Mouse (Mus musculus) gastrocnemius, adult 18-20 months (tissue): ENCODE data around the gene Flad1. TPM values are rescaled to one million over a fixed set of nuclear protein-coding genes. Genes with fewer than 3 reads are reported as not detected.
"Not testable (repeated sequence)": the region's sequence is repeated elsewhere in the genome, so short reads cannot be mapped to it uniquely, and the experiment has no call there.

Experiments used
- DNase-seq: peaks from one replicate; pipeline ENCODE4 v3.0.0; 2021; ENCODE audit warnings: low spot score
- total RNA-seq, 2 experiments: library from RNA; stranded (reverse); gene quantifications; 2 replicates each; pipeline ENCODE4 v1.2.3; 2021

Flad1 gene
- total RNA-seq, 2 experiments from 2014 or later, result 45.2 to 51.6 TPM

DNA sequence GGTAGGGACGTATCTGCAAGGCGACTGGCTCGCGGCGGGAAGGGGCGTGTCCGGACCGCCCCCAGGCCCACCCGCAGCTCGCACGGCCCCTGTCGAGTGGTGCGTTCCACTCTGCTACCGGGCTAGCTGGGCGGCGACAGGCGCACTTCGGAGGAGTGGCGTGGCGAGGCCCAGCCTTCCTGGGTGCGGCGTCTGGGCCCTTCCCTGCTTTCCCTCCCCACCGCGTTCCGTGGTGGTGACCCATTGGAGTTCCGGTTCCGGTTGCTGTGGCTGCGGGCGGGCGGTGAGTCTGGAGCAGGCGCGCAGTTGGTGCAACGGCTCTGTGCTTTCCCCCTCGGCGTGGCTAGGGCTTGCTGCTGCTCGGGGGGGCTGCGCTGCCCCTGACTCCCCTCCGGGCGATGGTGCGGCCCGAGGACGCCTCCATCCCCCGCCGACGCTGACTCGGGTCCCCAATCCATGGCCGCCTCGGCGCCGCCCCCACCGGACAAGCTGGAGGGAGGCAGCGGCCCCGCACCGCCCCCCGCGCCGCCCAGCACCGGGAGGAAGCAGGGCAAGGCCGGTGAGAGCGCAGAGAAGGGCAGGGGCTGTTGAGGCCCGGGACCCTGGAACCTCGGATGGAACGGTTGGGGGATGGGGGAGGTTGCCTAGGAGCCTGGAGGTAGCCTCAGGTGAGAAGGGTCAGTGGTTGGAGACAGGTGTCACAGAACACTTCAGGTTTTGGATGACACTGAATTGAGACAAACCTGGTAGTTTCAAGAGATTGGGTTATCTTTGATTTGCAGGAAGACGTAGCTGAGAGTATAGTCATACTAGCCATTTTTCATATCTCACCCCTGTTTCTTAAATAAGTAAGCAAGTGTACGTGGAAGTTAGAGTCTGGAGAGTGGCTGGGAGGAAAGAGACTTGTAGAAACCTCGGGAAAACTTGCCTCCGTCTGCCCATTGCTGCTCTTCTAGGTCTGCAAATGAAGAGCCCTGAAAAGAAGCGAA is 18.8 kb upstream of the Flad1 start, which contains the start of gene Pygo2:
Gene Pygo2, plus strand, starts transcription at position 44 of the 989 bp plus-strand sequence.
- DNase-seq, result peak; percentile 95

DNA sequence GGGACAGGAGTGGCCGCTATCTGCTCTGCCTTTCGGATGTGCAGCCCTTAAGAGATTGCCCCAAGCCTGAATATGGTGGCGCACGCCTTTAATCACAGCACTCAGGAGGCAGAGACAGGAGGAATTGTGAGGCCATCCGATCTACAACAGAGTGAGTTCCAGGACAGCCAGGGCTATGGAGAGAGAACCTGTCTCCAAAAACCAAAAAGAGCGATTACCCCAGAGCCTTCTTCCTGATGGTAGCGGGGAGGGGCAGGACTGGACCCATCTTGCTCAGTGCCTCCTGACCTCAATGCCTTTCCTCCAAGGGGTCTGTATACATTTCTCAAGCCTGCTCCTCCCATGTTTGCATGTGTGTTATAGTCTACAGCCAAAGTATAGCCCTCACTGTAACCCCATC is 17.4 kb upstream of the Flad1 start:
- DNase-seq, result not testable (repeated sequence)

DNA sequence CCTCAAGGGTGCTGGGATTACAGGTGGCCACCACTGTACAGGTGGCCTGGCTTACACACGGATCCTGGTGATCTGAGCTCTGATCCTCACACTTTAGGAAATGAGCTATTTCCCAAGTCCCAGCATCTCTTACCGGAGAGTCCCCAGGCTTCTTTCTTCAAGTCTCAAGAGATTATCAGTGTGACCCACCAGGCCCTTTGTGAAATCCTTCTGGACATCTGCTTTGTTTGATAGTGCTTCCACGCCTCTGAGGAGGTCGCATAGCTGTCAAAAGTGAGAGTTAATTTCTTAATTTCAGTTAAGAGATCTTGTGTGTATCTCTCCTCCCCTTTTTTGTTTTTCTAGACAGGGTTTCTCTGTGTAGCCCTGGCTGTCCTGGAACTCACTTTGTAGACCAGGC is 14.2 kb upstream of the Flad1 start:
- DNase-seq, result no peak

DNA sequence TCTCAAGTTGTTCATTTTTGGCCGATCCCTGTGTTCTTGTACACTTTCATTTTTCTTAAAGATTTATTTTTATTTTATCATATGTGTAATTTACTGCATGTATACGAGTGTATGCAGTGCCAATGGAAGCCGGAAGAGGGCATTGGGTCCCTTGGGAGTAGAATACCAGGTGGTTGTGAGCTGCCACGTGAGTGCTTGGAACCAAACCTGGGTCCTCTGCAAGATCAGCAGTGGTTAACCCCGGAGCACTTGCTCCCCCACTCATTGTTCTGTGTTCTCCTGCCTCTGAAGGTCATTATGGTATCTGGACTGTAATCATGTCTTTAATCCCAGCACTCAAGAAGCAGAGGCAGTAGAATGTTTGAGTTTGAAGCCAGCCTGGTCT is 13.5 kb upstream of the Flad1 start:
- no peak for DNase-seq

DNA sequence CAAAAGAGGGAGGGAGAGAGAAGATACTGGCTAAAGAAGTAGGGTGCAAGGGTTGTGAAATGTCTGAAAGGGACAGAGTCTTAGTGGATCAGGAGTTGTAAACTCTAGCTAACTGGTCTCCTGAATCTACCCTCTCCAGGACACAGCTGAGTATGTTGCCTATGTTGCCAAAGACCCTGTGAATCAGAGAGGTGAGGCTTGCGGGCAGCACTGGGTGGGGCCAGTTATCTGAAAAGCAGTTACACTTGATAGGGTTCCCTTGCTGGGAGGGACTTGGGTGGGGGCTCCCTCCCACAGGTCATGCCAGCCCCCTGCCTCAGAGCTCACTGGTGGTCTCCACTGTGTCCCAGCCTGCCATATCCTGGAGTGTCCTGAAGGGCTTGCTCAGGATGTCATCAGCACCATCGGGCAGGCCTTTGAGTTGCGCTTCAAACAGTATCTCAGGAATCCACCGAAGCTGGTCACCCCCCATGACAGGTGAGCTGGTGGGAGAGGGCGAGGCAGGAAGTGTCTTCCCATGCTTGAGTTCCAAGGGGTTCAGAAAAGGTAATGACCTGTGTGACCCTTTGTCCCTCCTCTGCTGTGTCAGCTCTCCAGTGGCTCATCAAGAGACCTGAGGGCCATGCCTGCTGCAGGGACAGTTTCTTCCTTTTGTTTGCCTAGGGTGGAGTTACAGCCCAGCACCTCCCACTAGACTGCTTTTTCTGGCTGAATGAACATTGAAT is 12.9 kb upstream of the Flad1 start:
- DNase-seq, result no peak

DNA sequence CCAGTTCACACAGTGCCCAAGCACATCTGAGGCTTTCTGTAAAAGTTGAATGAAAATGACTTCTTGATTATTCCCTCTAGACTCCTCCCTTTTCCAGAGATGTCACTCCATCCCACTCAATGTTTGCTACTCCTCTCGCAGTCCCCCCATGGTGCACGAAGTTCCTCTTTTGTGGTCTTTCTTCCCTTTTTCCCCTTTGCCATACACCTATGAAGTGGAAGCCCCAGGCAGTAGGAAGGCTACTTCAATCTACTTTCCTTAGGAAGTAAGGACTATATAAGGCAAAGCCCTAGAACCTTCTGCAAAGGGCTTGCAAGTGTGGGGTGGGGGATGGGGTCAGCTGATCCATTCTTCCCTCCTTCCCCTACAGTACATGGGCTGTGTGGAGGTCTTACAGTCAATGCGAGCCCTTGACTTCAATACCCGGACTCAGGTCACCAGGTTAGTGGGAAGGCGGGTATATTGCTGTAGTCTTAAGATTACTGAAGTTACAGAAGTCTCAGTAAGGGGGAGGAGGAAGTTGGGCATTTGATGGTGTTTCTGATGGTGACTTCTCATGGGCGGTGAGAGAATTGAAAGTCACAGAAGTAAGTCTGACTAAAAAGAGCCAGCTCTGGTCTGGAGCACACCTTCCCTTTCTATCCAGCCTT is 11.0 kb upstream of the Flad1 start:
- no peak for DNase-seq

DNA sequence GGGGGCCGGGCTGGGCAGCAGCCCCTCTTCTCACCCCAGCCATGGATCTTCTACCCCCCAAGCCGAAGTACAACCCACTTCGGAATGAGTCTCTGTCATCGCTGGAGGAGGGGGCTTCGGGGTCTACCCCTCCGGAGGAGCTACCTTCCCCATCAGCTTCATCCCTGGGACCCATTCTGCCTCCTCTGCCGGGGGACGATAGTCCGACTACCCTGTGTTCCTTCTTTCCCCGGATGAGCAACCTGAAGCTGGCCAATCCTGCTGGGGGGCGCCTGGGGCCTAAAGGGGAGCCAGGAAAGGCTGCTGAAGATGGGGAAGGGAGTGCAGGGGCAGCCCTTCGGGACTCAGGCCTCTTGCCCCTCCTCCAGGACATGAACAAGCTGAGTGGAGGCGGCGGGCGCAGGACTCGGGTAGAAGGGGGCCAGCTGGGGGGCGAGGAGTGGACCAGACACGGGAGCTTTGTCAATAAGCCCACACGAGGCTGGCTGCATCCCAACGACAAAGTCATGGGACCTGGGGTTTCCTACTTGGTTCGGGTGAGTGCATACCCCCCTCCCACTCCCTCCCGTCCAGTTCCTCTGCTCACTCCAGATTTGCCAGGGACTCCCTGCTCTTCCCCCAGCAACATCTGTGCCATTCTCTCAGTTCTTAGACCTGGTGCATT is 10.3 kb upstream of the Flad1 start:
- DNase-seq, result no peak

DNA sequence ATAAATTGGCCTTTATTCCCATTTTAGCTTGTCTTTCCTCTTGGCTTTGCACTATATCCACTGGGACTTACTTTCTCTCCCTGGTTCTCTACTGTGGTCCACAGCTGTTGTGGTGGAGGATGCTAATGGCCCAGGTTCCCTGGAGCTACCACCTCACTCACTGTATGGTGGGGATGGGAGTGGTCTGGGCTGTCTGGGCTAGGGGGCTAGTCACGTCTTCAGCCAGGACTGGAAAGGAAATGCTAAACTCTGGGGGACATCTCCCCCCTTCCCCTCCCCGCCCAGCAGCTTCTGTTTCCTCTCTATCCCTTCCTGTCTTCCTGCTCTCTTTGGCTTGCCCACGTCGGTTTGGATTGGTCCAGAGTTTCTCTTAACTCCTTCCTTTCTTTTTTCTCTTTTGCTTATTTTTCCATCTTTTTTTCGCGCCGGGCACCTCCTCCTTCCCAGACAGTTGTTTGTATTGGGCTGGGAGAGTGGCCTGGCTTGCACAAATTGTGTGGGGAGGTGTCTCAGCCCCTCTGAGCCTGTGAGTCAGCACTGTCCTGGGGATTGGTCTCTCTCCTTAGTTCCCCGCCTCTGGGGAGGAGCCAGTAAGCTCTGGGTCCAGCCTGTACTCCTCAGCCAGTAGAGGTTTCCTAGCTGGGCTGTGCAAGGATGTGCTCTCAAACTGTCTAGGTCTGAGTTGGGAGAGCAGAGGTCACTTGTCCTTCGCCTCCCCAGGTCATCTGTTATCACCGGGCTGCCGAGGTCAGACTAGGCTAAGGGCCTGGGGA is 9.5 kb upstream of the Flad1 start:
- peak; percentile 88 for DNase-seq

DNA sequence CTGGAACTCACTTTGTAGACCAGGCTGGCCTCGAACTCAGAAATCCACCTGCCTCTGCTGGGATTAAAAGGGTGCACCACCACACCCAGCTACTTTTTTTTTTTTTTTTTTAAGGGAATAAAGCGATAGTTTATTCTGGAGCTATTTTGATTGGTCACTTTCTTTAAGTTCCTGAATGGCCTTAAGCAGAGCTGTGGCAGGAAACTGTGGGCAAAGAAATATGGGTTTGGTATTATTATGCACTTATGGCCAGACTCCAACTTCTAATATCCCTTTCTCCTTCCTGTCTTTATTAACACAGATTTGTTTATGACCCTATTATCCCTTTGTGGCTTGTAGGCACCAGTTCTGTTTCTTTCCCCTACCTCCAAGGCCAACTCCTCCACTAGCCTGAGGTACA is 8.8 kb upstream of the Flad1 start:
- DNase-seq, result no peak

DNA sequence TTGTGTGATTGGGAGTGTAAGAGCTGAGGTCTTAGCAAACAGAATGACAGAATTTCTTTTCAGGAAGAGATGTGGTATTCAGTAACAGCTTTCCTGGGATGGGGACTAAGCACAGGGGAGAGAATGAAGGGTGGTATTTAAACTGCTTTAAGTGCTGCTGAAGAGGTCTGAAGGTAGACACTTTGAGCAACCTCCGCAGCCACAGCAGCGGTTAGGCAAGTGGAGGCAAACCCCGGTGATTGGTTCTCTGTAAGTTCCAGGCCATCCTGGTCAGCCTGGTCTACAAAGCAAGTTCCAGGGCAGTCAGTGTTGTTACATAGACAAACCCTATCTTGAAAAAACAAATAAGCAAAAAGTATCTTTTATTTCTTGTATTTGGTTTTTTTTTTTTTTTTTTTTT is 8.3 kb upstream of the Flad1 start:
- no peak for DNase-seq

DNA sequence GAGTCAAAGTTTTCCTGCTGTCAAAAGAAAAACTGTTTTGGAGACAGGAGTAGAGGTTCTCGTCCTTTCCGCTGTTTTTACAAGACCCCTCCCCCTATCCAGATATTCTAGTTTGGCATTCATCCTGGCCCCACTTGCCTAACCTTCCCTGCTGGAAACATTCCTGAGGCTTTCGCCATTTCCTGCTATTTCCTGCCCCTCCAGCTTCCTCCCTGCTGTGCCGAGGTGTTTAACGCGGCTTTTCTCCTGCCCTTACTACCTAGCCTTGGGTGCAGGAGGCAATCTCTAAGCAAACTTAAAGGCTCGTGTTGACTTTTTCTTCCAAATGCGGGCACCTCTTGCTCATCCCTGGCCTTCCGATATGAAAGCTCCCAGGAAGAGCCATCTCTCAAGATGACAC is 7.9 kb upstream of the Flad1 start:
- DNase-seq, result peak; percentile 69

DNA sequence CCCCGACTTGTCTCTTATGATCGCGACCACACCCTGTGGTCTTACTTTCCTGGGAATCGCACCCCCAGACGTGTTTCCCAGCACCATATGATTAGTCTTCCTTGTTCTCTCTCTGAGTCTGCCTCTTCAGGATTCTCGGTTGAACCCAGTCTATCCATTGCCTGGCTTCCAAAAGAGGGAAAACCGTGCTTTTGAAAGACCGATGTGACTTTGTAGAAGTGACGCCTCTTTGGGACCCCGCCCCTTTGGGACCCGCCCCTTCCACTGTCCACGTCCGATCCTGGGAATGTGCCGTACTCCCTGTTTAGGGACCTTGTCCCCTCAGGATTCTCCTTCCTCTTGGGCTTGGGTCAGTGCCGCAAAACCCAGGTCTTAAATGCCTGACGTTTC is 7.2 kb upstream of the Flad1 start:
- DNase-seq, result peak; percentile 77

DNA sequence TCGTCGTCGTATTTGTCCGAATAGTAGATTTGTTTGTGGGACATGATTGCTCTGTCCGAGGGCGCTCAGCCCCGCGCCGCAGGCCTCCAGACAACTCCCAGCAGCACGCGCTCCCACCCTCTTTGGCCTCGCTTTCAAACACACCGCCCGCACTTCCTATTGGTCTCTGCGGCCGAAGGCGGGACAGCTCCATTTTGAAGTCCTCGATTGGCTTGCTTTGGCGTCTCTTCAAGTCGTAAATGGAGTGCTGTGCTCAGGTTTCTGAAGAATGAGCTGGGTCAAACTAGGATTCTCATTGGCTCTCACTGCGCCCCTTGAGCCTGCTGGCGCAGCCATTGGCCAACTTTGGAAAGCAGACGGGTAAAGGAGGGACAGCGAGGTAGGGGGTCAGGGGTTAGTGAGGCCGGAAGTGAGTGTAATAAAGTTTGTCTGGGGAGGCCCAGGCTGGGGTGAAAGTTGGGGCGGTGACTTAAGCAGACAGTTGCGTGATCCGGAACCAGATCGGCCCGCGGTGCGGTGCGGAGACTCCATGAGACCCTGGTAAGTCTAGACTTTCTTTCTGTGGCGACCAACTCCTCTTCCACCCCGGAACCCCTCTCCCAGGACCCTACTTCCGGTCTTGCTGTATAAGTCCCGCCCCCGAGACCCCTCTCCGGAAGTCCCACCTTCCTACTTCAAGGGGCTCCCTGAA is 6.6 kb upstream of the Flad1 start, which contains the start of the genes Cks1b and Shc1:
Gene Cks1b, minus strand, starts transcription at position 214 of the 691 bp plus-strand sequence.
Gene Shc1, plus strand, starts transcription at position 274 of the 691 bp plus-strand sequence.
- peak; percentile 98 for DNase-seq

DNA sequence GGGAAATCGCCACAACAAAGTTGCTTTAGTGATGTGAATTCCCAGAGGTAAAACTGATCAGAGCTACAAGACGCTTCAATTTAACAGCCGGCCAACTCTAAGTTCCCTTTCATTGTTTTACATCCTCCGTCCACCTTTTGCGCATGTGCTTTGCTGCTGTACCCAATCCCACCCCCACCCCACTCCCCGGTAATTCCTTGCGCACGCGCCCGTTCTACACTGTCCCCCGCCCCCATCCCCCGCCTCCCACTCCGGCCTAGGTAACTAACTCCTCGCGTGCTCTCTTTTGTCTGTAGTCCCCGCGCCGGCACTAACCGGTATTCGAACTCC is 6.1 kb upstream of the Flad1 start:
- no peak for DNase-seq

DNA sequence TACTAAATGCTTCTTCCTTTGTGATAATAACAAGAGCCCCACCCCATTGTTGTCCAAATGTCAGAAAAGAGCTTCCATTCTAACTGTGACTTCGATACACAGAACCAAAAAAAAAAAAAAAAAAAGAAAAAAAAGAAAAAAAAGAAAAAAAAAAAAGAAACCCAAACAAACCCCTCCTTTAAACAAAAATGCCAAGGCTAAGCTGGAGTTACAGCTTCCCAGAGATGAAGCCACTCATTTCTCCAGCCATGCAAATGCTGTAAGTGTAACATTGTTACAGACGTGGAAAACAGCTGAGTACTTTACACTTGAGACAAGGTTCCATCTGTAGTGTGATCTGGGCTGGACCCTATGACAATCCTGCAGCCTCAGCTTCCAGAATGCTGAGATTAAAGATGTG is 5.5 kb upstream of the Flad1 start:
- no peak for DNase-seq

DNA sequence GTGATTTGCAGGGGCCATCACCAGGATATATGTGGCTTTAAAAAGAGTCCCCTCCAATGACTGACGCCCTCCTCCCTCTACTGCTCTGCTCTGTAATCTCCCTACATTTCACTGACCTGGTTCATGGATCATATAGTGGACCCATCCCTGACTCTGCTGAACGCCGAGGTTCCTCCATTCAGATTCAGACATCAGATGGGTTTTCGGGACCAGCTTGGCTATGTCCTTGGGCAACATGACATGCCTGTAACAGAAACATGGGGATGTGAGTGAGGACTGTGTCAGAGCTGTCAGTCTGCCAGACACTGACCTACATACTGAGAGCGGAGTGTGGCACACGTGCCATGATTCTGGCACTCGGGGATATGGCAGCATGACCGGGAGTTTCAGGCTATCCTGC is 4.5 kb upstream of the Flad1 start:
- DNase-seq, result no peak

DNA sequence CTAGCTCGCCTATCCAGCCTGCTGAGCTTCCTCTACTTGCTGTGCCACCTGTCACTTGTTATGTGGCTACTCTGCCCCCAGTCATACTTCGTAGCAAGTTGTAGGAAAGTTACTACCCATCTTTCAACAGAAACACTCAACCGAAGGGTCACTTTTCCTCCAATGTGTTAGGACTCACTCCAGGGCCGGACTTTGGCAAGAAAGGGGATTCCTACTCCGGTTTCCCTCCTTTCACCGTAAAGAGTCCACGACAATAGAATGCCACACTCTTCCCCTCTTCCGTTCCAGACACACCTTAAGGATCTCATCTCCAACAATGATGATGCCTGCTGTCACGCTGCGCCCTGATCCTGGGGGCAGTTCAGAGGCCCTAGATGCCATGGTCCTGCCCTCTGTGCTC is 806 bp downstream of the Flad1 start:
- DNase-seq, result no peak

DNA sequence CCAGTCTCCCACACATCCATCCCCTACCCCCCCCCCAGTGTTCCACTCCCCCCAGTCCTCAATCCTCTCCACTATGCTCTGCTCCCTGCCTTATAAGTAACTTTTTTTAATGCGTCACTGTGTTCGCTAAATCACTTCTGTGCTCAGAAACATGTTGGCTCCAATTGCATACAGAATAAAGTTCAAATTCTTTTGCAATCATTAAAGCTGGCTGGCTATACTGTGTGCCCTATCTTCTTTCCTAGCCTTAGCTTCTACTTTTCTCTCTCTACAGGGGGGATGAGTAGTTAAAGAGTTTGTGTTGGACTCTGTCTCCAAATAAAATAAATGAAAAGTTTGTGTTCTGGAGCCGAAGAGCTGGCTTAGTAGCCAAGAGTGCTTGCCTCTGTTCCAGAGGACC is 2.0 kb downstream of the Flad1 start:
- no peak for DNase-seq

DNA sequence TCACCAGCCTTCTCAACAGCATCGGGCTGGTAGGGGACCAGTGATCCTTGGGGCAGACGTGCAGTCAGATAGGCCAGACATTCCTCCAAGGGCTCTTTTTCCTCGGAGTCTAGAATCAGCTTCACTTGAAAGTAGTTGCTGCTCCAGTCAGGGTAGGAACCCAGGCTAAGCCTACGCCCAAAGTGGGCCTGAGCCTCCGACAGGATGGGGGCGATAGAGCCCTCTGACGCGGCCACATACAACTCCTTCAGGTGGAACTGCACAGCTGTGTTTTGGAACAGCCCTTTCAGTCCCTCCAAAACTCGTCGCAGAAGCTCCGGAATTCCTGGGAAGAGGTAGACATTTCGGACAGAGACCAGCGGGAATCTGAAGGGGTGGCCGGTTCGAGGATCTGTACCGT is 3.2 kb downstream of the Flad1 start:
- no peak for DNase-seq

DNA sequence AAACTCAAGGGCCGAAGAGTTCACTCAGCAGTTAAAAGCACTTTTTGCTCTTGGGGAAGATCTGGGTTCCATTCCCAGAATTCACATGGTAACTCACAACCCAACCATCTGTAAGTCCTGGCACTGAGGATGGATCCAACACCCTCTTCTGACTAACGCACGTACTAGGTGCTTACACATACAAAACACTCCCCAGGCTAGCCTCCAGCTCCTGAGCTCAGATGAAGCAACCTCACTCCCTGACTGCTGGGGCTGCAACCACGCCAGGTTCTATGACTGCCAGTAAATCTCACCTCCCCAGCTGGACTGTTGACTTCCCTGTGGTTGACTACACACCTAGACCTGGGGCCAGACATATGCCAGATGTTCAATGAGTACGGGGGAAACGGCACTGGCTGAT is 4.8 kb downstream of the Flad1 start:
- DNase-seq, result peak; percentile 44
